Mouse (Mus musculus): ENCODE data around the gene Atp6v1d. TPM values are rescaled to one million over a fixed set of nuclear protein-coding genes. Genes with fewer than 3 reads are reported as not detected.

The Atp6v1d gene
- total RNA-seq, 2 experiments from 2014 or later = 288 to 293 TPM

GRCm38 (mm10) chr12:78801836-78802235 is 59.6 kb downstream of the Atp6v1d start:
- intact Hi-C loops (cut with DNase I) = no loop called here
- DNase-seq (ENCODE audit: low spot score in 2 of 2) = no peak

DNA sequence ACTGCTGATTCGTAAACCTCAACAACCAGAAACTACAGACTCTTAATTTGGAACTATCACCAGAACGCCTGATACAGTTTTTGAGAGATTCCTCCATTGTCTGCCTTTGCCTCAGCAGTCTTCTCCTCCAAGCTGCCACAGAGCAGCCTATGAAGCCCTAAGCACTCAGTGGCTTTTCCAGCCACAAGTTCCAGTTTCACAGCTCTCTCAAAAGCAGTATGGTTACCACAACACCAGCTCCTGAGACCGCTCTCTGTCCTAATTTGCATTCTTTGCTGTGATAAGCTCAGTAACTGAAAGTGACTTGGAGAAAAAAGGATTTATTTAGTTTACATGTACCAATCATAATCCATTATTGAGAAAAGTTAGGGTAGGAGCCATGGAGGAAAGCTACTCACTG is 61.4 kb downstream of the Atp6v1d start:
- DNase-seq (ENCODE audit: low spot score in 2 of 2) = no peak
- intact Hi-C loops (cut with DNase I) = no loop called here

GRCm38 (mm10) chr12:78794236-78794635 is 67.2 kb downstream of the Atp6v1d start:
- DNase-seq (ENCODE audit: low spot score in 2 of 2) = no peak
- intact Hi-C loops (cut with DNase I) = no loop called here

DNA sequence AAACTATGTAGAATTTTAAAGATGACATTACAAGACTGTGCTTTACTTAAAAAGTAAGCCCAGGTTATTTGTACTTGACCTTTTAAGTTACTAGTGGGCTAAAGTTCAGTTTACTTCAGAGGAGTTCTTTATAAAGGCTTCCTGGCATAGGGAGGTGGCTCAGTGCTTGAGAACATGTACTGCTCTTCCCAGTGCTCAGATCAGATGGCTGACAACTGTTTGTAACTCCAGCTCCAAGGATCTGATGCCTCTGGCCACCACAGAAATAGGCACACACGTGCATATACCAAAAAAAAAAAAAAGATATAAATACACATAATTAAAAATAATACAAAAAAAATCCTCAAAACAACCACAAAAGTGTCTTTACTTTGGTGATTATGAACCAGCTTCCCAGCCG is 70.6 kb downstream of the Atp6v1d start:
- intact Hi-C loops (cut with DNase I) = no loop called here
- no peak for DNase-seq (ENCODE audit: low spot score in 2 of 2)

Other genes with a start within 250 kb of the Atp6v1d start
- 1 to 10 TPM in 1 of 2 experiments, under 1 TPM in 1; 0.57 to 1.2 TPM for gene Fam71d, start 170.1 kb downstream of the Atp6v1d start, total RNA-seq (2021)
- gene Mpp5, start 112.7 kb downstream of the Atp6v1d start, total RNA-seq (2021) = 10 to 100 TPM; 21.3 to 31.9 TPM
- 10 to 100 TPM; 44.8 to 49.8 TPM for gene Eif2s1, start 181 bp upstream of the Atp6v1d start, total RNA-seq (2021)
- gene Plek2, start 45.3 kb upstream of the Atp6v1d start, total RNA-seq (2021) = not detected
- gene Tmem229b, start 146.0 kb upstream of the Atp6v1d start, total RNA-seq (2021) = 10 to 100 TPM; 29.6 to 33.1 TPM
- 10 to 100 TPM; 11.3 to 23.6 TPM for gene Plekhh1, start 167.5 kb upstream of the Atp6v1d start, total RNA-seq (2021)
- 10 to 100 TPM in 1 of 2 experiments, 1 to 10 TPM in 1; 9.3 to 10.8 TPM for gene Pigh, start 228.0 kb upstream of the Atp6v1d start, total RNA-seq (2021)